8 mouse cellular contexts compared by ENCODE assay signal in genomic region chr2:85123187-85123868, GRCm38 (mm10). TPM values are rescaled to one million over a fixed set of nuclear protein-coding genes. Genes with fewer than 3 reads are reported as not detected.
DNase-seq lines count a peak whose midpoint lies in the region; ATAC-seq lines count a peak whose summit lies in the region.

No protein-coding gene starts in this region.

- no peaks in the 10 kb centered on the region for H3K9me3 ChIP-seq in liver, embryonic 11.5 days (ENCODE audit: control insufficient read depth, low read length)
- no peaks in the 10 kb centered on the region for H3K9me3 ChIP-seq in embryonic facial prominence, embryonic 10.5 days
- H3K9me3 ChIP-seq in limb, embryonic 13.5 days = no peaks in the 10 kb centered on the region
- H3K9me3 ChIP-seq in neural tube, embryonic 13.5 days = no peaks in the 10 kb centered on the region

- WGBS in liver, embryonic 11.5 days = 29% methylated on average over 5 of the region's 5 CpGs
- WGBS in embryonic facial prominence, embryonic 10.5 days = 32% methylated on average over 5 of the region's 5 CpGs
- 30% methylated on average over 5 of the region's 5 CpGs for whole genome bisulfite sequencing in limb, embryonic 13.5 days
- 32% methylated on average over 5 of the region's 5 CpGs for WGBS in neural tube, embryonic 13.5 days

- no peak overlapping the region for H3K27ac ChIP-seq in liver, embryonic 11.5 days (ENCODE audit: low read depth, low read length)
- no peak overlapping the region for H3K27ac ChIP-seq in embryonic facial prominence, embryonic 10.5 days (replicated peaks)
- no peak overlapping the region for H3K27ac ChIP-seq in limb, embryonic 13.5 days
- H3K27ac ChIP-seq in neural tube, embryonic 13.5 days (replicated peaks) = no peak overlapping the region

- H3K36me3 ChIP-seq in liver, embryonic 11.5 days (ENCODE audit: control insufficient read depth, insufficient read depth, low read length) = no peaks in the 10 kb centered on the region
- no peaks in the 10 kb centered on the region for H3K36me3 ChIP-seq in embryonic facial prominence, embryonic 10.5 days (replicated peaks)
- no peaks in the 10 kb centered on the region for H3K36me3 ChIP-seq in limb, embryonic 13.5 days
- H3K36me3 ChIP-seq in neural tube, embryonic 13.5 days = no peaks in the 10 kb centered on the region

- H3K4me3 ChIP-seq in liver, embryonic 11.5 days (ENCODE audit: low read depth, low read length) = no peak overlapping the region
- H3K4me3 ChIP-seq in embryonic facial prominence, embryonic 10.5 days = no peak overlapping the region
- no peak overlapping the region for H3K4me3 ChIP-seq in limb, embryonic 13.5 days
- H3K4me3 ChIP-seq in neural tube, embryonic 13.5 days = no peak overlapping the region

- no peak overlapping the region for H3K9ac ChIP-seq in liver, embryonic 11.5 days (ENCODE audit: low read depth, low read length)
- no peak overlapping the region for H3K9ac ChIP-seq in limb, embryonic 13.5 days
- no peak overlapping the region for H3K9ac ChIP-seq in neural tube, embryonic 13.5 days

- ATAC-seq in liver, embryonic 11.5 days (replicated peaks; ENCODE audit: low FRiP score) = no peak
- ATAC-seq in limb, embryonic 13.5 days (ENCODE audit: low FRiP score, low read depth) = peak; percentile 75; the same call in 1 of the 2 replicates
- ATAC-seq in neural tube, embryonic 13.5 days (ENCODE audit: low read depth) = peak; percentile 88

- H3K27me3 ChIP-seq in liver, embryonic 11.5 days (replicated peaks; ENCODE audit: control insufficient read depth, insufficient read depth, low read length) = no peaks in the 10 kb centered on the region
- H3K27me3 ChIP-seq in embryonic facial prominence, embryonic 10.5 days (replicated peaks; ENCODE audit: low read depth, poor library complexity, severe bottlenecking) = no peaks in the 10 kb centered on the region
- no peaks in the 10 kb centered on the region for H3K27me3 ChIP-seq in limb, embryonic 13.5 days
- no peaks in the 10 kb centered on the region for H3K27me3 ChIP-seq in neural tube, embryonic 13.5 days

- peak; percentile 28 for DNase-seq in liver
- DNase-seq in liver, embryonic 11.5 days (ENCODE audit: low spot score) = no peak
- peak; percentile 63 for DNase-seq in ZHBTc4 (ENCODE audit: low read depth, low spot score)
- DNase-seq in embryonic facial prominence, embryonic 10.5 days (ENCODE audit: low spot score) = peak; percentile 30
- peak; percentile 60 for DNase-seq in induced T-regulatory cell, adult 2 months (ENCODE audit: low read depth)
- DNase-seq in spleen, adult 12 weeks (ENCODE audit: low spot score) = no peak

- H3K4me1 ChIP-seq in liver, embryonic 11.5 days (replicated peaks; ENCODE audit: control insufficient read depth, insufficient read depth, low read length) = no peaks in the 10 kb centered on the region
- H3K4me1 ChIP-seq in embryonic facial prominence, embryonic 10.5 days = no peaks in the 10 kb centered on the region
- H3K4me1 ChIP-seq in limb, embryonic 13.5 days = no peaks in the 10 kb centered on the region
- H3K4me1 ChIP-seq in neural tube, embryonic 13.5 days (replicated peaks) = no peaks in the 10 kb centered on the region

- no peak overlapping the region for H3K4me2 ChIP-seq in liver, embryonic 11.5 days
- no peak overlapping the region for H3K4me2 ChIP-seq in limb, embryonic 13.5 days (replicated peaks)
- H3K4me2 ChIP-seq in neural tube, embryonic 13.5 days = no peak overlapping the region

RNA-seq across cellular contexts. Expression of gene Aplnr, which starts 12.7 kb away (rescaled TPM):
- polyA plus RNA-seq in liver, embryonic 11.5 days (2014; fragmentation: Nextera tagmentation; extraction: Ambion mirVana) = 12.7 and 14.4 TPM in 2 replicates
- 40.2 and 42.2 TPM in 2 replicates for polyA plus RNA-seq in embryonic facial prominence, embryonic 10.5 days (2016; fragmentation: Nextera tagmentation; extraction: Ambion mirVana)
- 42.2 and 49.7 TPM in 2 replicates for polyA plus RNA-seq in limb, embryonic 13.5 days (2015; fragmentation: Nextera tagmentation; extraction: Ambion mirVana)
- polyA plus RNA-seq in neural tube, embryonic 13.5 days (2015; fragmentation: Nextera tagmentation; extraction: Ambion mirVana) = 41.2 and 43.7 TPM in 2 replicates

Comparison
In these comparisons a context has a peak if more than half of its experiments do, and no peak if none do; other contexts are left out.
1. DNase-seq: peak in liver (single experiment), ZHBTc4 (single experiment), embryonic facial prominence, embryonic 10.5 days (single experiment) and induced T-regulatory cell, adult 2 months (single experiment); none in liver, embryonic 11.5 days (single experiment) and spleen, adult 12 weeks (single experiment).